Mouse (Mus musculus) neural tube, embryonic 12.5 days (tissue): ENCODE measurements around the gene Kat2a. TPM values are rescaled to one million over a fixed set of nuclear protein-coding genes. Genes with fewer than 3 reads are reported as not detected.

ENCODE experiments used
- ATAC-seq: fragments of 200-750 bp; cut with Nextera tagmentation; 2 replicates; pipeline ENCODE4 v1.8.0; 2017; ENCODE audit warnings: low read depth, mild to moderate bottlenecking, moderate TSS enrichment, moderate library complexity; ENCODE audit not compliant: low FRiP score
- H3K27ac ChIP-seq: fragments of 300-500 bp; sonication (generic); 2 replicates; pipeline ENCODE4 v1.5.1; 2016
- H3K27me3 ChIP-seq: fragments of 300-500 bp; sonication (generic); replicated peaks from 2 replicates; pipeline ENCODE4 v1.6.1; 2016; ENCODE audit warnings: mild to moderate bottlenecking
- H3K36me3 ChIP-seq: fragments of 300-500 bp; sonication (generic); 2 replicates; pipeline ENCODE4 v1.6.1; 2016; ENCODE audit warnings: mild to moderate bottlenecking
- H3K4me1 ChIP-seq: fragments of 300-500 bp; sonication (generic); 2 replicates; pipeline ENCODE4 v1.6.1; 2016
- H3K4me2 ChIP-seq: fragments of 300-500 bp; sonication (generic); replicated peaks from 2 replicates; pipeline ENCODE4 v1.6.1; 2016; ENCODE audit warnings: mild to moderate bottlenecking
- H3K4me3 ChIP-seq: fragments of 300-500 bp; sonication (generic); 2 replicates; pipeline ENCODE4 v1.5.1; 2016
- H3K9ac ChIP-seq: fragments of 300-500 bp; sonication (generic); 2 replicates; pipeline ENCODE4 v1.6.1; 2016; ENCODE audit warnings: mild to moderate bottlenecking
- H3K9me3 ChIP-seq: fragments of 300-500 bp; sonication (generic); 2 replicates; pipeline ENCODE4 v1.6.1; 2016; ENCODE audit warnings: mild to moderate bottlenecking
- WGBS: fragments of 180-500 bp; shearing (Covaris S2); methylation state at CpG from one replicate; pipeline ENCODE4 v1.1.7; 2016; 5-methylcytosine and 5-hydroxymethylcytosine counted together
- polyA plus RNA-seq: library from polyadenylated mRNA; unstranded; fragments of >200 nt; fragmentation: Nextera tagmentation; extraction: Ambion mirVana; gene quantifications from 2 replicates; pipeline ENCODE4 v1.2.1, GENCODE M21; 2016

Gene Kat2a
- polyA plus RNA-seq, 1 experiment from 2014 or later: 64.7 TPM

- no peaks in the 10 kb centered on the region for H3K27me3 ChIP-seq
- H3K4me3 ChIP-seq: no peak overlapping the region
- H3K27ac ChIP-seq: no peak overlapping the region
- H3K36me3 ChIP-seq: peaks cover 41% of the 10 kb centered on the region
- 71% methylated on average over 11 of the region's 11 CpGs for WGBS
- no peak overlapping the region for H3K9ac ChIP-seq
- no peak overlapping the region for H3K4me2 ChIP-seq
- no peak for ATAC-seq
- no peaks in the 10 kb centered on the region for H3K9me3 ChIP-seq
- 0 out of 2 replicates have a peak, but pooled peaks cover 4% of the 10 kb centered on the region for H3K4me1 ChIP-seq
Observed at GRCm38 (mm10) chr11:100703366-100703765, 8.9 kb downstream of the Kat2a start.

- Histone ChIP-seq H3K4me3 (no peak overlapping the region), H3K27ac (no peak overlapping the region), H3K4me1 (0 out of 2 replicates have a peak, but pooled peaks cover 4% of the 10 kb centered on the region), H3K36me3 (peaks cover 36% of the 10 kb centered on the region), H3K27me3 (no peaks in the 10 kb centered on the region), H3K9ac (no peak overlapping the region), H3K4me2 (peak overlapping the region; percentile 44), H3K9me3 (no peaks in the 10 kb centered on the region)
- 48% methylated on average over 7 of the region's 7 CpGs for WGBS
- 0 out of 2 replicates have a peak, but pooled peaks have one; percentile 17 for ATAC-seq
Observed at GRCm38 (mm10) chr11:100702906-100703305, 9.4 kb downstream of the Kat2a start.

GRCm38 (mm10) chr11:100702081-100702851 lies 10.0 kb downstream of the Kat2a start:
- ATAC-seq: no peak
- Histone ChIP-seq H3K4me1 (0 out of 2 replicates have a peak, but pooled peaks cover 4% of the 10 kb centered on the region), H3K27me3 (no peaks in the 10 kb centered on the region), H3K9ac (no peak overlapping the region), H3K27ac (no peak overlapping the region), H3K36me3 (peaks cover 30% of the 10 kb centered on the region), H3K4me2 (peak overlapping the region; percentile 44), H3K4me3 (no peak overlapping the region), H3K9me3 (no peaks in the 10 kb centered on the region)
- 39% methylated on average over 19 of the region's 19 CpGs for WGBS

GRCm38 (mm10) chr11:100701301-100701700 lies 11.0 kb downstream of the Kat2a start:
- H3K36me3 ChIP-seq: peaks cover 21% of the 10 kb centered on the region
- ATAC-seq: no peak
- H3K27me3 ChIP-seq: no peaks in the 10 kb centered on the region
- 0 out of 2 replicates have a peak overlapping the region, but pooled peaks have one; percentile 5 for H3K9ac ChIP-seq
- no peak overlapping the region for H3K27ac ChIP-seq
- 0 out of 2 replicates have a peak, but pooled peaks cover 4% of the 10 kb centered on the region for H3K4me1 ChIP-seq
- H3K9me3 ChIP-seq: no peaks in the 10 kb centered on the region
- H3K4me3 ChIP-seq: no peak overlapping the region
- H3K4me2 ChIP-seq: peak overlapping the region; percentile 46
- WGBS: 3% methylated on average over 14 of the region's 14 CpGs

GRCm38 (mm10) chr11:100700710-100701109 lies 11.6 kb downstream of the Kat2a start:
- 75% methylated on average over 3 of the region's 3 CpGs for WGBS
- Histone ChIP-seq H3K4me1 (0 out of 2 replicates have a peak, but pooled peaks cover 4% of the 10 kb centered on the region), H3K9ac (0 out of 2 replicates have a peak overlapping the region, but pooled peaks have one; percentile 5), H3K27me3 (no peaks in the 10 kb centered on the region), H3K9me3 (no peaks in the 10 kb centered on the region), H3K4me2 (peak overlapping the region; percentile 46; the same call in 1 of the 2 replicates), H3K4me3 (no peak overlapping the region), H3K27ac (no peak overlapping the region), H3K36me3 (peaks cover 15% of the 10 kb centered on the region)
- no peak for ATAC-seq

- Histone ChIP-seq H3K9ac (no peak overlapping the region), H3K9me3 (no peaks in the 10 kb centered on the region), H3K36me3 (no peaks in the 10 kb centered on the region), H3K27me3 (0 out of 2 replicates have a peak, but pooled peaks cover 8% of the 10 kb centered on the region), H3K27ac (no peak overlapping the region), H3K4me2 (no peak overlapping the region), H3K4me1 (0 out of 2 replicates have a peak, but pooled peaks cover 4% of the 10 kb centered on the region), H3K4me3 (no peak overlapping the region)
- WGBS: 71% methylated on average over 7 of the region's 7 CpGs
- ATAC-seq: no peak
Observed at GRCm38 (mm10) chr11:100697921-100698320, 14.3 kb downstream of the Kat2a start.

- no peaks in the 10 kb centered on the region for H3K9me3 ChIP-seq
- H3K4me3 ChIP-seq: no peak overlapping the region
- H3K4me1 ChIP-seq: peaks cover 9% of the 10 kb centered on the region
- 48% methylated on average over 5 of the region's 5 CpGs for WGBS
- H3K4me2 ChIP-seq: no peak overlapping the region
- peaks cover 32% of the 10 kb centered on the region for H3K27me3 ChIP-seq
- no peak overlapping the region for H3K9ac ChIP-seq
- ATAC-seq: no peak
- H3K27ac ChIP-seq: no peak overlapping the region
- no peaks in the 10 kb centered on the region for H3K36me3 ChIP-seq
Observed at GRCm38 (mm10) chr11:100694926-100695325, 17.3 kb downstream of the Kat2a start.

- Histone ChIP-seq H3K27me3 (peaks cover 32% of the 10 kb centered on the region), H3K9ac (no peak overlapping the region), H3K27ac (no peak overlapping the region), H3K4me2 (no peak overlapping the region), H3K36me3 (no peaks in the 10 kb centered on the region), H3K4me3 (no peak overlapping the region), H3K9me3 (no peaks in the 10 kb centered on the region), H3K4me1 (peaks cover 9% of the 10 kb centered on the region)
- ATAC-seq: no peak
- WGBS: 11% methylated on average over 5 of the region's 5 CpGs
Observed at GRCm38 (mm10) chr11:100693154-100693553, 19.1 kb downstream of the Kat2a start.

- 2% methylated on average over 23 of the region's 23 CpGs for WGBS
- peaks cover 9% of the 10 kb centered on the region for H3K4me1 ChIP-seq
- H3K9ac ChIP-seq: 0 out of 2 replicates have a peak within 1 kb of the TSS, but pooled peaks have one; percentile 26
Observed at GRCm38 (mm10) chr11:100692164-100692616, 20.1 kb downstream of the Kat2a start, which contains the start of gene Zfp385c. Zfp385c (minus strand) TSS chr11:100692455.

GRCm38 (mm10) chr11:100690389-100690788 lies 21.9 kb downstream of the Kat2a start:
- peaks cover 32% of the 10 kb centered on the region for H3K27me3 ChIP-seq
- H3K9me3 ChIP-seq: no peaks in the 10 kb centered on the region
- H3K27ac ChIP-seq: no peak overlapping the region
- ATAC-seq: no peak
- no peaks in the 10 kb centered on the region for H3K36me3 ChIP-seq
- H3K9ac ChIP-seq: no peak overlapping the region
- H3K4me1 ChIP-seq: peaks cover 9% of the 10 kb centered on the region
- no peak overlapping the region for H3K4me3 ChIP-seq
- WGBS: 79% methylated on average over 7 of the region's 7 CpGs
- H3K4me2 ChIP-seq: no peak overlapping the region

More at GRCm38 (mm10) chr11:100692164-100692616, 20.1 kb downstream of the Kat2a start, which contains the start of gene Zfp385c:
- Histone ChIP-seq H3K36me3 (no peaks in the 10 kb centered on the region), H3K27ac (no peak within 1 kb of the TSS), H3K4me3 (peak within 1 kb of the TSS; percentile 5; the same call in 1 of the 2 replicates), H3K4me2 (peak within 1 kb of the TSS; percentile 56), H3K9me3 (no peaks in the 10 kb centered on the region), H3K27me3 (peaks cover 32% of the 10 kb centered on the region)
- ATAC-seq: no peak

- peaks cover 9% of the 10 kb centered on the region for H3K4me1 ChIP-seq
- H3K9me3 ChIP-seq: no peaks in the 10 kb centered on the region
- no peak for ATAC-seq
- H3K4me3 ChIP-seq: no peak overlapping the region
- H3K4me2 ChIP-seq: no peak overlapping the region
- no peaks in the 10 kb centered on the region for H3K36me3 ChIP-seq
- H3K9ac ChIP-seq: no peak overlapping the region
- WGBS: 81% methylated on average over 4 of the region's 4 CpGs
- H3K27me3 ChIP-seq: peaks cover 29% of the 10 kb centered on the region
- no peak overlapping the region for H3K27ac ChIP-seq
Observed at GRCm38 (mm10) chr11:100688443-100688842, 23.8 kb downstream of the Kat2a start.

GRCm38 (mm10) chr11:100687265-100687664 lies 25.0 kb downstream of the Kat2a start:
- no peak overlapping the region for H3K4me3 ChIP-seq
- H3K4me2 ChIP-seq: no peak overlapping the region
- no peaks in the 10 kb centered on the region for H3K36me3 ChIP-seq
- H3K27me3 ChIP-seq: peaks cover 18% of the 10 kb centered on the region
- WGBS: 80% methylated on average over 7 of the region's 7 CpGs
- no peak for ATAC-seq
- no peaks in the 10 kb centered on the region for H3K9me3 ChIP-seq
- peaks cover 7% of the 10 kb centered on the region for H3K4me1 ChIP-seq
- no peak overlapping the region for H3K9ac ChIP-seq
- no peak overlapping the region for H3K27ac ChIP-seq
